Mouse (Mus musculus) adrenal gland, adult 2 months (tissue): ENCODE results near the gene Zfp523. TPM values are rescaled to one million over a fixed set of nuclear protein-coding genes. Genes with fewer than 3 reads are reported as not detected.
A peak's percentile ranks its signal among the peaks of the same experiment; 100 is the strongest.

Experiments used
- DNase-seq: peaks from one replicate; pipeline ENCODE4 v3.0.0; 2021
- polyA plus RNA-seq: library from polyadenylated mRNA; depleted of rRNA; stranded (reverse); fragments of >200 nt; gene quantifications from 2 replicates; pipeline ENCODE4 v1.2.3, GENCODE M21; 2012; rRNA removed
- total RNA-seq, 2 experiments: library from RNA; stranded (reverse); gene quantifications; 2 replicates each; pipeline ENCODE4 v1.2.3; 2021

Zfp523 gene
- total and polyA plus RNA-seq, 3 experiments, result 31.3 to 118 (median 39.2) TPM

GRCm38 (mm10) chr17:28242296-28242695, 65.4 kb downstream of the Zfp523 start:
- DNase-seq, result no peak

GRCm38 (mm10) chr17:28244214-28244613, 67.3 kb downstream of the Zfp523 start:
- DNase-seq, result peak; percentile 60

GRCm38 (mm10) chr17:28244714-28245113, 67.8 kb downstream of the Zfp523 start:
- no peak for DNase-seq

- no peak for DNase-seq
Measured at GRCm38 (mm10) chr17:28246640-28247039, 69.7 kb downstream of the Zfp523 start.

- no peak for DNase-seq
Measured at GRCm38 (mm10) chr17:28247613-28248012, 70.7 kb downstream of the Zfp523 start.

GRCm38 (mm10) chr17:28249062-28249461, 72.1 kb downstream of the Zfp523 start:
- DNase-seq, result no peak

- DNase-seq, result no peak
Measured at GRCm38 (mm10) chr17:28251579-28252280, 74.8 kb downstream of the Zfp523 start.

- no peak for DNase-seq
Measured at GRCm38 (mm10) chr17:28252281-28252648, 75.3 kb downstream of the Zfp523 start.

GRCm38 (mm10) chr17:28253216-28253615, 76.3 kb downstream of the Zfp523 start:
- DNase-seq, result no peak

- no peak for DNase-seq
Measured at GRCm38 (mm10) chr17:28254804-28255203, 77.9 kb downstream of the Zfp523 start.

Other genes starting within 250 kb of the Zfp523 start
- under 1 TPM in 1 of 2 experiments, not detected in 1; 0.24 TPM for gene Tcp11, start 96.5 kb upstream of the Zfp523 start, total RNA-seq
- gene Tcp11, start 96.5 kb upstream of the Zfp523 start, polyA plus RNA-seq, result 0.08 TPM in 1 of 2 replicates, not detected in the other
- 10 to 100 TPM in 1 of 2 experiments, 1 to 10 TPM in 1; 9.8 to 16.7 TPM for gene Scube3, start 35.0 kb upstream of the Zfp523 start, total RNA-seq
- gene Scube3, start 35.0 kb upstream of the Zfp523 start, polyA plus RNA-seq, result 28.1 and 33.1 TPM in 2 replicates
- 1 to 10 TPM; 1.5 to 1.8 TPM for gene Def6, start 30.6 kb downstream of the Zfp523 start, total RNA-seq
- 2.8 and 3.3 TPM in 2 replicates for gene Def6, start 30.6 kb downstream of the Zfp523 start, polyA plus RNA-seq
- 10 to 100 TPM; 39.3 to 60.3 TPM for gene Ppard, start 55.6 kb downstream of the Zfp523 start, total RNA-seq
- gene Ppard, start 55.6 kb downstream of the Zfp523 start, polyA plus RNA-seq, result 58.0 and 65.5 TPM in 2 replicates
- gene Fance, start 136.4 kb downstream of the Zfp523 start, total RNA-seq, result 10 to 100 TPM; 19.5 to 22.5 TPM
- gene Fance, start 136.4 kb downstream of the Zfp523 start, polyA plus RNA-seq, result 27.8 and 31.5 TPM in 2 replicates
- gene Rpl10a, start 151.3 kb downstream of the Zfp523 start, total RNA-seq, result 100 to 1,000 TPM; 826 to 935 TPM
- gene Rpl10a, start 151.3 kb downstream of the Zfp523 start, polyA plus RNA-seq, result 2,217 and 2,897 TPM in 2 replicates
- gene Tead3, start 173.7 kb downstream of the Zfp523 start, total RNA-seq, result 10 to 100 TPM in 1 of 2 experiments, 1 to 10 TPM in 1; 8.6 to 12.5 TPM
- gene Tead3, start 173.7 kb downstream of the Zfp523 start, polyA plus RNA-seq, result 15.9 and 17.6 TPM in 2 replicates
- not detected for gene Tulp1, start 188.1 kb downstream of the Zfp523 start, total RNA-seq
- gene Tulp1, start 188.1 kb downstream of the Zfp523 start, polyA plus RNA-seq, result 0.49 and 0.91 TPM in 2 replicates